Mouse (Mus musculus): Measurements from ENCODE around the gene Trip6. TPM values are rescaled to one million over a fixed set of nuclear protein-coding genes. Genes with fewer than 3 reads are reported as not detected.
"Not testable (repeated sequence)": the region's sequence is repeated elsewhere in the genome, so short reads cannot be mapped to it uniquely, and the experiment has no call there.

The Trip6 gene
- total RNA-seq, 2 experiments from 2014 or later, result 0.96 to 2.6 TPM

GRCm38 (mm10) chr5:137285986-137286385 lies 28.2 kb downstream of the Trip6 start:
- no peak for ATAC-seq (replicated peaks; ENCODE audit: low FRiP score, poor library complexity, severe bottlenecking)

- no peak for ATAC-seq (replicated peaks; ENCODE audit: low FRiP score, poor library complexity, severe bottlenecking)
Observed at GRCm38 (mm10) chr5:137285045-137285444, 29.2 kb downstream of the Trip6 start.

GRCm38 (mm10) chr5:137284411-137284810 lies 29.8 kb downstream of the Trip6 start:
- ATAC-seq (replicated peaks; ENCODE audit: low FRiP score, poor library complexity, severe bottlenecking), result not testable (repeated sequence)

GRCm38 (mm10) chr5:137277360-137278342 lies 36.6 kb downstream of the Trip6 start:
- no peak for ATAC-seq (replicated peaks; ENCODE audit: low FRiP score, poor library complexity, severe bottlenecking)

GRCm38 (mm10) chr5:137268131-137268910 lies 45.9 kb downstream of the Trip6 start:
- ATAC-seq (replicated peaks; ENCODE audit: low FRiP score, poor library complexity, severe bottlenecking), result no peak

GRCm38 (mm10) chr5:137264787-137265186 lies 49.4 kb downstream of the Trip6 start:
- peak; percentile 35; the same call in 1 of the 2 replicates for ATAC-seq (replicated peaks; ENCODE audit: low FRiP score, poor library complexity, severe bottlenecking)

GRCm38 (mm10) chr5:137263897-137264720 lies 50.1 kb downstream of the Trip6 start:
- no peak for ATAC-seq (replicated peaks; ENCODE audit: low FRiP score, poor library complexity, severe bottlenecking)

Other genes starting within 250 kb of the Trip6 start
- gene Serpine1, start 242.1 kb downstream of the Trip6 start, total RNA-seq (2015; ENCODE audit: low replicate concordance), result 0.21 TPM in 1 of 2 replicates, not detected in the other
- gene Serpine1, start 242.1 kb downstream of the Trip6 start, total RNA-seq (2017; ENCODE audit: low replicate concordance), result 0.84 TPM in 1 of 2 replicates, not detected in the other
- gene Trim56, start 198.2 kb downstream of the Trip6 start, total RNA-seq (2015; ENCODE audit: low replicate concordance), result 128 and 178 TPM in 2 replicates
- gene Trim56, start 198.2 kb downstream of the Trip6 start, total RNA-seq (2017; ENCODE audit: low replicate concordance), result 253 and 303 TPM in 2 replicates
- not detected in 2 replicates for gene Muc3, start 165.1 kb downstream of the Trip6 start, total RNA-seq (2015; ENCODE audit: low replicate concordance)
- gene Muc3, start 165.1 kb downstream of the Trip6 start, total RNA-seq (2017; ENCODE audit: low replicate concordance), result not detected in 2 replicates
- 1.9 TPM in 1 of 2 replicates, not detected in the other for gene Muc3a, start 102.0 kb downstream of the Trip6 start, total RNA-seq (2015; ENCODE audit: low replicate concordance)
- not detected in 2 replicates for gene Muc3a, start 102.0 kb downstream of the Trip6 start, total RNA-seq (2017; ENCODE audit: low replicate concordance)
- 63.5 and 69.6 TPM in 2 replicates for gene Ache, start 26.9 kb downstream of the Trip6 start, total RNA-seq (2015; ENCODE audit: low replicate concordance)
- gene Ache, start 26.9 kb downstream of the Trip6 start, total RNA-seq (2017; ENCODE audit: low replicate concordance), result 55.2 and 63.8 TPM in 2 replicates
- gene Ufsp1, start 19.8 kb downstream of the Trip6 start, total RNA-seq (2015; ENCODE audit: low replicate concordance), result 19.0 and 21.7 TPM in 2 replicates
- 16.6 and 27.9 TPM in 2 replicates for gene Ufsp1, start 19.8 kb downstream of the Trip6 start, total RNA-seq (2017; ENCODE audit: low replicate concordance)
- 85.7 and 166 TPM in 2 replicates for gene Srrt, start 6.7 kb downstream of the Trip6 start, total RNA-seq (2015; ENCODE audit: low replicate concordance)
- gene Srrt, start 6.7 kb downstream of the Trip6 start, total RNA-seq (2017; ENCODE audit: low replicate concordance), result 227 and 383 TPM in 2 replicates
- gene Slc12a9, start 19.2 kb upstream of the Trip6 start, total RNA-seq (2015; ENCODE audit: low replicate concordance), result 1.9 TPM in 2 replicates
- gene Slc12a9, start 19.2 kb upstream of the Trip6 start, total RNA-seq (2017; ENCODE audit: low replicate concordance), result 0.43 and 0.98 TPM in 2 replicates
- gene Ephb4, start 35.7 kb upstream of the Trip6 start, total RNA-seq (2015; ENCODE audit: low replicate concordance), result not detected in 2 replicates
- gene Ephb4, start 35.7 kb upstream of the Trip6 start, total RNA-seq (2017; ENCODE audit: low replicate concordance), result not detected in 2 replicates
- not detected in 2 replicates for gene Zan, start 162.7 kb upstream of the Trip6 start, total RNA-seq (2015; ENCODE audit: low replicate concordance)
- gene Zan, start 162.7 kb upstream of the Trip6 start, total RNA-seq (2017; ENCODE audit: low replicate concordance), result not detected in 2 replicates
- gene Pop7, start 188.1 kb upstream of the Trip6 start, total RNA-seq (2015; ENCODE audit: low replicate concordance), result 9.0 TPM in 1 of 2 replicates, not detected in the other
- 4.4 and 7.2 TPM in 2 replicates for gene Pop7, start 188.1 kb upstream of the Trip6 start, total RNA-seq (2017; ENCODE audit: low replicate concordance)
- gene Gigyf1, start 204.1 kb upstream of the Trip6 start, total RNA-seq (2015; ENCODE audit: low replicate concordance), result 5.6 and 6.1 TPM in 2 replicates
- gene Gigyf1, start 204.1 kb upstream of the Trip6 start, total RNA-seq (2017; ENCODE audit: low replicate concordance), result 5.3 and 8.4 TPM in 2 replicates
- gene Epo, start 218.8 kb upstream of the Trip6 start, total RNA-seq (2015; ENCODE audit: low replicate concordance), result not detected in 2 replicates
- gene Epo, start 218.8 kb upstream of the Trip6 start, total RNA-seq (2017; ENCODE audit: low replicate concordance), result not detected in 2 replicates
- gene Gnb2, start 219.1 kb upstream of the Trip6 start, total RNA-seq (2015; ENCODE audit: low replicate concordance), result 77.0 and 113 TPM in 2 replicates
- gene Gnb2, start 219.1 kb upstream of the Trip6 start, total RNA-seq (2017; ENCODE audit: low replicate concordance), result 94.2 and 96.3 TPM in 2 replicates
- gene Actl6b, start 239.1 kb upstream of the Trip6 start, total RNA-seq (2015; ENCODE audit: low replicate concordance), result not detected in 2 replicates
- not detected in 2 replicates for gene Actl6b, start 239.1 kb upstream of the Trip6 start, total RNA-seq (2017; ENCODE audit: low replicate concordance)